Mouse (Mus musculus) ZHBTc4 (cell line): ENCODE data around the gene Zfp574.
"Not testable (repeated sequence)": the region's sequence is repeated elsewhere in the genome, so short reads cannot be mapped to it uniquely, and the experiment has no call there.

Experiments
- DNase-seq: peaks from one replicate; pipeline ENCODE4 v3.0.0-alpha.2; 2011; ENCODE audit warnings: low read depth, low spot score

Zfp574 gene

DNA sequence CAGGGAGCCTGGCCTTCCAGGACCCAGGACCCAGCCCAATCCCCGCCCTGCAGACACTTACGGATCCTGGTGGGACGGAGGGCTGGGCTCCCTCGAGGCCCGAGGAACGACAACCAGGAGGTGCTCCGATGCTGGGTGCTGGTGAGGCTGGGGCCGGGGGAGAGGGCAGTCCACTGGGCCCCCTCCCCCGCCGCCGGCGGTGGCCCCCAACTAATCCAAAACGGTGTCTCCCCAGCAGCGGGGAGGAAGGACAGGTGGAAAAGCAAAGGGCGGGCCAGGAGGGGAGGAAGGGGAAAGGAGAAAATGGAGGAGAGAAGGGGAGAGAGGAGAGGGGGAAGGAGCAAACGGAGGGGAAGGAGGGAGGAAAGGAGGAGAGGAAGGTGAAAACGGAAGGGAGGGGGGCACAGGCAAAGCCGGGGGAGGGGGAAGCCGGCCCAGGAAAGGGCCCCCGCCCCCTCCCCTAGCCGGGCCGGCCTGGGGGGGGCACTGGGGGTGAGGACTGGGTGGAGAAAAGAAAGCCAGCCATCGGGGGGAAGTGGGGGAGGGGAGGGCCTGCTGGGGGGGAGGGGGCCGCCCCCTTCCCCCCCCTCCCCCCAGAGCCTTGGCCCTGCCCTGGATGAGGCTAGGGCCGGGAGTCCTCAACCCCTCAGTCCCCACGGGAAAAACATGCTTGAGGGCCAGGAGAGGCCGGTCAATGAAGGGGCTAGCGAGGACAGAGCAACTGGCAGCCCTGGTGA is at the start of gene Zfp574, which contains the start of gene Grik5:
TSS of gene Zfp574 (plus strand) at position 589 of the 737 bp plus-strand sequence.
TSS of gene Grik5 (minus strand) at position 368 of the 737 bp plus-strand sequence.
- no peak for DNase-seq

DNA sequence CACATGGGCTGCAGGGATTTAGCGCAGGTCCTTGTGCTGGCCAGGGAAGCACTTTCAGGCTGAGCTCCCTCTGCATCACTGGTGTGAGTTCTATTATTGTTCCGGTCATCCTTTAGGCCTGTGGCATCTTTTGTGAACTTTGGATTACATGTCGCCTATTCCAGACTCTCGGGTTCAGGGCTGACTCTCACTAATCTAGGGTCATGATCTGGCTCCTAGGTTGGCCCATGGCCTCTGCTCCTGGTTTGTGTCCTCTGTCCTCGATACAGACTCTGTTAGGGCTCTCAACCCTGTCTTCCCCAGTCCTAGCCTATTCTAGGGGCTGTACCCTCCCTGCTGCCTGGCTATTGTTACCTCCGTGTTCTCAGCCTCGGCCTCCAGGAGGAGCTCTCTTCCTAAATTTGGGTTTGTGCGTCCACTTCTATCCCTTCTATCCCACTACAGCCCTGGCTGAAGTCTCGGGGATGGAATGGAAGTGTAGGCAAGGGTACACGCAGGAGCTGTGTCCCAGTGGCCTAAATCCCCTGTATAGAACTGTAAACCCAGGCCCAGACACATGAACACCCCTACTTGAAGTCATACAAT is 46.4 kb upstream of the Zfp574 start:
- DNase-seq, result peak; percentile 73

DNA sequence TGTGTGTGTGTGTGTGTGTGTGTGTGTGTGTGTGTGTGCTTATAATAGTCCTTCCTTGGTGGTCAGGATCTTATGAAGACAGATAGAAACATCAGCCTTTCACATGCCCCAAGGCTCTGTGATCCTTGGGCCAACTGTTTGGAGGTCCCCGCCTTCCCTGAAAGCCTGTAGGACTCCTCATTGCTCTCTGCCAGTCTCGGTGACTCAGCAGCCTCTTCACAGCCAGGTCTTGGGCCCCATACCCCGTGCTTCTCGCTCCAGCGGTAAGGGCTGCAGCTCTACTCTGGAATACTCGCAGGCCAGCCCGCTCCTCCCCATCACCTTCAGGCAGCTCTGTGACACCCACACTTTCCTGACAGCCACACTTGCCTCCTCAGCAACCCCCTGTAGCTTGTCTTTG is 45.9 kb upstream of the Zfp574 start:
- no peak for DNase-seq

DNA sequence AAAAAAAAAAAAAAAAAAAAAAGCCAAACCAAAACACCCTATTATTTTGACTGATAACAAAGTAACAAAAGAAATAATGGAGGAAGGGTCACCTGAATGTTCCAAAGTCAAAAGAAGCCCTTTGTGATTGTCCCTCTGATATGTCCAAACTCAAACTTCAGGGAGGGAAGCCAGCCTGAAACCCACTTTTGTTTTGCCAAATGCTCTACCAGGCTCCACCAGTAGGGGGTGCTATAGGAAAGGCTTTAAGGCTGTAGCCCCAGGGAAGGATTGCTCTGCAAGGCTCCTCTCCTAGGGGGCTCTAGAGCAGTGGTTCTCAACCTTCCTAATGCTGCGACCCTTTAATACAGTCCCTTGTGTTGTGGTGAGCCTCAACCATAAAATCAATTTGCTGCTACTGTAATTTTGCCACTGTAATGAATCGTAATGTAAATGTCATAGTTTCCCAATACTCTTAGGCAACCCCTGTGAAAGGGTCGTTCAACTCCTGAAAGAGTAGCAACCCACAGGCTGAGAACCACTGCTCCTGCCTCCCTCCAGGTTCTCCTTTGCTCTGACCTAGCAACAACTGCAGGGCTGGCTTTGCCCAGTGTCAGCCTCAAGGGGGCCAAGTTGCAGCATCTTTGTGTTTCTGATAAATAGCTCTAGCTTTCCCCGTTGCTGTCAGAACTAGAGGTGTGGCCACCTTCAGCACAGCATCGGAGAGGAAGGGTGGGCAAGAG is 42.2 kb upstream of the Zfp574 start:
- peak; percentile 79 for DNase-seq

DNA sequence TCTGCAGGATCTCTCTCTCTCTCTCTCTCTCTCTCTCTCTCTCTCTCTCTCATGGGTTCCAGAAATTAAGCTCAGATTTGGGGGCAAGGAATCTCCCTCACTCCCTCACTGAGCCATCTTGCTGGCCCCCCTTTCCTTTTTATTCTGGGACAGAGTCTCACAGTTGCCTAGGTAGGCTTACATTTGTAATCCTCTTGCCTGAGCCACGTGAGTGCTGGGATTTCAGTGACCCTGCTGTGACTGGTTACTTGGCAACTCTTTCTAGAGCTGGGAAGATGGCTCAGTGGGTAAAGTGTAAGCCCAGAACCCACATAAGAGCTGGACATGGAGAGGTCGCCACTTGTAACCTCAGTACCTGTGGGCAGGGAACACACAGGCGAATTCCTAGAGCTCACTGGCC is 40.8 kb upstream of the Zfp574 start:
- DNase-seq, result no peak

DNA sequence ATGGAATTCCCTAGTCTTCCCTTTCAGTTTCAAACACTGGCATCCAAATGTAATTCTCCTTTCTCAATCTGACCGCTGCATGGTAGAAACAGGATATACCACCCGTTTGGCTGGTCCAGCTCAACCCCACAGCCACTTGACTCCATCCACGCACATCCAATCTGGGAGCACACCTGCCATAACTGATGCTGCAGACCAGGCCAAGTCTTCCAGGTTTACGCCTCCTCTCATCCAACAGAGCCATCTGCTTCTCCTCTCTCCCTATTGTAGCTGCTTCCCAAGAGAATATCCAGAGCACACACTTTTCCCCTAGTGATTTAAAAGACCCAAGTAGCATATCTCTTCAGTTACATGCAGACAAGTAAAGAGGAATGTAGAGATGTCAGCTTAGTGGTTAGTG is 37.6 kb upstream of the Zfp574 start:
- no peak for DNase-seq

DNA sequence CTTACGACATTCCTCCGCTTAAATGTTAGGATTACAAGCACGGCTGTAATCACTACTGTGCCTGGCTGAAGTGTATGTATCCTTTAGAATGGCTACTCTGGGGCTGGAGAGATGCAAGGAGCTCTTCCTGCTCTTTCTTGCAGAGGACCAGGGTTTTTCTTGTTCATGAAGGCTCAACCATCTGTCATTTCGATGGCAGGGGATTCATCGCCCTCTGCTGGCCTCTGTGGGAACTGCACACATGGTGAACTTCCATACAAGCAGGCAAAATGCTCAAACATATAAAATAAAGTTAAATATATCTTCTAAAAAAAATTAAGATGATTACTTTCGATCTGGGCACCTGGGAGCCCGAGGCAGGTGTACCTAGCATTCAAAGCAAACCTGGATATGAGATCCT is 36.5 kb upstream of the Zfp574 start:
- DNase-seq, result peak; percentile 79

DNA sequence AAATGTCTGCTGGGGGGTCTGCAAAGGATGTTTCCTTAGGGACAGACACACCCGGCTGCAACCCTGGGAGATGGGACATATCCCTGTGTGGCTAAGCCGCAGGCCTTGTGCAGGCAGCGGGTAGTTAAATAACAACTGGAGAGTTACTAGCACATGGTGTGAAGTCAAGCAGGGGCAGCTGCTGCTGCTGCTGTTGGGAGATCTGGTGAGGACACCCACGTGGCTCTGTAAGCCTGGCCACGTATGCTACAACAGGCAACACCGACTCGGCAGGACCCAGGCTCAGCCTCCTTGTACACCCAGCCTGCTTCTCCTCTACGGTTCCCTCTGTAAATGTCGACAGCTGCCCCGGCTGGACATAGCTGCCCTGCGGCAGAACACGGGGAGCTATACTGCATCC is 30.4 kb upstream of the Zfp574 start:
- no peak for DNase-seq

DNA sequence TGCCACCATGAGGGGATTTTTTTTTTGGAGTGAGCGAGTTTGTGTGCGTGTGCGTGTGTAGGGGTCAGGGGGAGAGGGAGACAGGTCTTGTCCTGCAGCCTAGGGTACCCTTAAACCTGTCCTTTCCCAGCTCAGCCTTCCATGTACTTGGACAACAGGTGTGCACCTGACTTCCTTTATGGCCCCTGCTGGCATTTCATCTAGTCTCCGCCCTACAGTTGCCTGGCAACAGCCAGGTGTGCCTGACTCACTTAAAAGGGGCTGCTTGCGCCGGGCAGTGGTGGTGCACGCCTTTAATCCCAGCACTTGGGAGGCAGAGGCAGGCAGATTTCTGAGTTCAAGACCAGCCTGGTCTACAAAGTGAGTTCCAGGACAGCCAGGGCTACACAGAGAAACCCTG is 27.8 kb upstream of the Zfp574 start:
- not testable (repeated sequence) for DNase-seq

DNA sequence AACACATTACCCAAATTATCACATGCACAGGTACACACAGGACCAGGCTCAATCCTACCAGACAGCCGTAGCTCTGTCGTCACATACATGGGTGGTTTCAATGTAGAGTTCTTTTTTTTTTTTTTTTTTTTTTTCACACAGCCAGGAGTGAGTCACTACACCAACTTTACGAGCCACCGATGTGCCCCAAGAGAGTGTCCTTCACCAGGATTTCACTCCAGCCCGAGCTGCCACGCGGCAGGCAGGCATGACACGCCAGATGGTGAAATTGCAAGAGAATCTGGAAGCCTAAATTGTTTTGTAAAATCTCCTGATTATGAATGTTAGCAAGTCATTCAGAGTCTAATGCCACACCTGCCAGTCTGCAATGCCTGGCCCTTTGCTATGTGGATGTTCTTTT is 25.0 kb upstream of the Zfp574 start:
- DNase-seq, result peak; percentile 45

DNA sequence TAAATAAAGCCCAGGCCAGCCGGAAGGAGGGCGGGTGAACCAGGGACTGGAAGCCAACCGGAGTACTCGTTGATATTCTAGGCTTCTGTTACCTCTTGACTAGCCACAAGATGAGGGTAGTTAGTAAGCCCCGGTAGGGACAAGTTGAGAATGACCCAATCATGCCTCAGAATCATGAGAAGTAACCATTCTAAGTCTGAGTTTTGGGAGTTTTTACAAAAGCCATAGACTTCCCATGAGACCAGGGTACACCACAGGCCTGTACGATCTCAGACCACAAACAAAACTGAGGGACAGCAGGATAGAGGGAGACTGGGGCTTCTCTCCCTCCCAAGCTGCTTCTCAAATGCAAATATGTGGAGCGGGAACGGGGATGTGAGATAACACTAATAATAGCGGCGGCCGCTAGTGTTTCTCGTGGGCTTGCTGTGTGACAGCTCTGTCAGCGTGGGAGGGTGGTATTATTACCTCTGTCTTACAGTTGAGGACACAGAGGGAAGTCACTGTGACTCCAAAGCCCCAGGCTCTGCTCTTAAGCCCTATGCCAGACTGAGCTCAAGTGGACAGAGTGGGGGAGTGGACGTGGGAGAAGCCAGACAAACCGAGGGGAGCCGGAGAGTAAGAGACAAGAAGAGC is 23.0 kb upstream of the Zfp574 start:
- DNase-seq, result no peak

DNA sequence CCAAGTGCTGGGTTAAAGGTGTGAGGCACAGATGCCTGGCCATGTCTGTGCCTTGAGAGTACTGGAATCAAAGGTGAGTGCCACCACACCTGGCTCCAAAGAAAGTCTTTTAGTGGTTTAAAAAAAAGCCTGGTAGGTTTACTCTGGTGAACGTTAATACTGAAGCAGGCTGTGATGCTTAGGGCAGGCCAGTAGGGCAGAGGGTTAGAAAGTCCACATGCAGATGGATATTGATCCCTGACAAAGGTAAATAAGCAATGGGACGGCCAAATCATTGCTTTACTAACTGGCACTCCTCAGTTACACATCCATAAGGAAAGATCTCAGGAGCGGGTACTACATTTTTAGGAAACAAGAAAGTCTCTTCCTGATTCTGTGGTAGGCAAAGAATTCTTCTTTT is 19.8 kb upstream of the Zfp574 start:
- no peak for DNase-seq

DNA sequence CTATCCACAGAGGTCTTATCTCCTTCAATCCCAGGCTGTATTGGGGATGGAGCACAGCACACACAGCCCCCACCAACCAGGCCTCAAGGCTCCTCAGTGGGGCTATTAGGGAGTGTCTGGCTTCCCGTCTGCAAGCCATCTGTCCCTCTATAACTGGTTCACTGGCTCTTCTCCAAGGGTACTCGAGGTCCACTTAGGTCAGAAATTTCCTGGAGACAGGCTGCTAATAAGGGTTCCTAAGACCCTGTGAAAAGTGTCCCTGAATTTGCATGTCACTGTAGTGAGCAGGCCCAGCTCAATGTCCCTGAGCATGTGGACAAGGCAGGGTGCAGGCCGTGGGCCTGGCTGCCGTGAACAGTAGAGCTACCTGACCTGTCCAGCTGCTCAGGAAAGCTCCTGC is 15.4 kb upstream of the Zfp574 start:
- DNase-seq, result no peak

DNA sequence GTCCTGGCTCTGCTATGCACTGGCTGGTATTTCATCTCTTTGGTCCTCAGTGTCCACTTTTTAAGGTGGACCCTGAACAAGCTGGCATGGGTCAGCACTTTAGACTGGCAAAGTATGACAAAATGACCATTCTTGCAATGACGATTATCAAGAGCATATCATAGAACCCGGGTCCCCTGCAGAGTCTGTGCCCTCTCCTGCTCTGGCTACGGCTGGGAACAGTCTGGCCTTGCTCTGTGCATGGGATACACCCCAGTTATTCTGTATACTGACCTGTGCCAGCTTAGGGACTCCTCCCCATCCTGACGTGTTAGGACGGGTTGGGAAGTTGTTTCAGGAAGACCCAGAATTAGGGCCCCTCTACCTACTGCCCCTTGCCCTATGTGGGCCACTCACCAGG is 14.5 kb upstream of the Zfp574 start:
- DNase-seq, result no peak

DNA sequence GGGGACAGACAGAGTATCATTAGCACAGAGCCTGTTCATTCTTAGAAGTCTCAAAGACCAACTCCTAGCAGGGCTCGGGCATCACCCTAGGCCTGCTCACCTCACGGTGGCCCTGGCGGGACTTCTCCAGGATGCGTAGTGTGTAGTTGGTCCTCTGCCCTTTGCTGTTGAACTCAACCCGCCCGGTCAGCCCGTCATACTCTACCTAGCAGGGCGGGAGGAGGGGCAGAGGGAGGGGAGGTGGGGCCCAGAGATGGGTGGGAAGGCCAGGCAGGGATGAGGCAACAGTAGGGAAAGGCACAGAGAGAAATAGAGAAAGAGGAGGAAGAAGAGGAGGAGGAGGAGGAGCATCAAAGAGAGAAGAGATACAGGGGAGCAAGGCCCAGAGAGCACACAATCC is 14.0 kb upstream of the Zfp574 start:
- no peak for DNase-seq

DNA sequence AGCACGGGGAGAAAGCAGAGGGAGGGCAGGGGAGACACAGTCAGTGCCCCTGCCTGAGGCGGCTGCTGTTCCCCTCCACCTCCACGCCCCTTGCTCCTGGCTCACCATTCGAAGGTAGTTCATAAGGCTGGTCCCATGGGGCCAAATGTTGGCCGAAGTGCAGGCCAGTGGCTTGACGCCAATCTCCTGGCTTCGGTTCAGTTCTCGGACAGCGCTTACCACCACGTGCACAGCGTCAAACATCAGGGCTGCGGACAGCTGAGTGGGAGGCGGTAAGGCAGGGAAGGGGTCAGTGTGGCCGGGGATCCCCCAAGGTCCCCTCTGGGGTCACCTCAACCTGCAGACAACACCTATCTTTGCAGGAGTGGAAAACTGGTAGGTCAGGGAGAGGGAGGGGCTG is 13.5 kb upstream of the Zfp574 start:
- DNase-seq, result no peak

DNA sequence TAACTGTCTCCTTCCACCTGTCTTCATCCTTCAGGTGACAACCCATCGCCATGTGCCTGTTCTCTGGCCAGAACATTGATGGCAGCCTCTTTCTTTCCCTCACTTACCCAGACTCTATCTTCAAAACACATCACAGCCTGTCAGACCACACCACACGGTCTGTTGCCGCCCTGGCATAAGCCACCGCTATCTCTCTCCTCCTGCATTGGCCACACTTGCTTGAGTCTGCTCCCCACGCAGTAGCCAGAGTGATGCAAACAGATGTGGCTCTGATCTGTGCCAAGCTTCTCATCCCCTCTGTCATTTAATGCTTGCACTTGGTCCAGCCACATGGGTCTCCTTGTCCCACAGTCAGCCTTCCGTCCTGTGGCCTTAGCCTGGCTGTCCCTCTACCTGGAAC is 9.0 kb upstream of the Zfp574 start:
- no peak for DNase-seq

DNA sequence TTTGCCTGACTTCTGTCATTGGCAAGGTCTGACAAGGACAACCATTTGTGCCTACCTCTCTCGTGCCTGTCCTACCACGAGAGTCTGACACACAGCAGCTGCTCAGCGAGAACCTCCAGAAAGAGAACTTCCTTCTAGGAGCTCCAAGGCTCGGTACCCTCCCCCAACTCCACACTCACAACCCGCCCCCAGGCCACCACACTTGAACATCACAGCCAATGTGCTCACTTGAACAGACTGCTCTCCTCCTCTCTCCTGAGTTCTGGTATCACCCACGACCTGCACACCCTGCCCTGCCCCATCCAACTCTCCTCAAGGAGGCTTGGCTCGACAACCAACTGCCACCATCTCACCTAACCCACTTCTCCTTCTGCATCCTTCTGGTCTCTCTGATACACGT is 8.5 kb upstream of the Zfp574 start:
- DNase-seq, result no peak

DNA sequence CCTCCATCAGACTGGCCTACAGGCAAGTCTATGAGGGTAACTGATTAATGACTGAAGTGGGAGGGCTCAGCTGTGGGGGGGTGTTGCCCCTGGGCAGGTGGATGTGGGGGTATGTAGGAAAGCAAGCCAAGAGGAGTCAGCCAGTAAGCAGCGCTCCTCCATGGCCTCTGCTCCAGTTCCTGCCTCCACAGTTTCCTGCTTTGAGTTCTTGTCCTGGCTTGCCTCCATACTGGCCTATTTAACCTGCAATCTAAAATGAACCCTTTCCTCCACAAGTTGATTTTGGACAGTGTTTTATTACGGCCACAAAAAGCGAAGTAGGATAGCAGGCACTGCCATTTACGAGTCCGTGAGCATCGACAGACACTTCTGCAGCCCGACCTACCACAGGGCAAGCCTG is 5.0 kb upstream of the Zfp574 start:
- DNase-seq, result no peak

DNA sequence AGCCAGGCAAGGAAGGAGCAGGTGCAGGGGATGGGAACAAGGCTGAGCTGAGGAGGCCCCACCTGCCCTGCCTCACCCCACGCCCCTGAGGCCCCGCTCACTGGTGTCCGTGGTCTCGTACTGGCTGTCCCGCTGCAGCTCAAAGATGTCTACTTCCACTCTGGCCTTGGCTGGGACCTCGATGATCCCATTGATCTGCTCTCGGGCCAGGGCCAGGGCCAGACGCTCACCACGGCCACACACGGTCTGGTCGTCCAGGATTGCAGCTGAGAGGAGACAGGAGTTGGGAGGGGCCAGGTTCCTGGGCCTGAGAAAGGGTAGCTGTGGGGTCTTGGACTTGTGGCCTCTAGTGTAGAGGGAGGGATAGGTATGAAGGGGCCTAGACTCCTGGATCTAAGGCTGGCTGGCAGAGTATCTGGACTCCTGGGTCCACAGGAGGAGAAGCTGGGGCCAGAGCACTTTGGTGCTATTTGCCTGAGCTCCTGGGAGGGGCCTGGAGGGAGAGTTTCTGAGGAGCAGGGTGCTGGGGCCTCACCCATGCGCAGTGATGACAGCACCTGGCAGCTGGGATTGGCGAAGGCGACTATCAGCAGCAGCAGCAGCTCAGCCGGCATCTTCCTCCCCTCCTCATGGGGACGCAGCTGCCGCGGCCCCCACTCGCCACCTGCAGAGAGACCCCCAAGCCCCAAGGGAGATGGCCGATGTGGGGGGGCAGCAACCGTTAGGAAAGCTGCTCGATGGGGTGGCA is 4.3 kb upstream of the Zfp574 start:
- no peak for DNase-seq

DNA sequence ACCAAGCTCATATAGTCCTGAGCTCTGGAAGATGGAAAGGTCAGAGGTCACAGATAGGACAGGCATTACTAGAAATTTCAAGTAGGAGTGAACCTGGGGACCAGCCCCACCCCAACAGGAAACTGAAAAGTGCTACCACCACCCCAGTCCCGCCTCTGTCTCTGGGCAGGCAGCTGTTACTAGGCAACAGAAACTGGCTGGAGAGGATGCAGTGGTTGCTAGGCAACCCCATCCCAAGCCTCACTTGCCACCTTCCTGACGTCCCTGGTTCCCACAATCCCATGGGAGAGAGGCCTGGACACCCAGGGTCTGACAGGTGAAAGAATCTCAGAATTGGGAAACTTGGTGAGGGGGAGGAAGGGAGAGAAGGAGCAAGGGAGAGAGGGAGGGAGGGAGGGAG is 3.6 kb upstream of the Zfp574 start:
- DNase-seq, result no peak
